Mouse (Mus musculus) thymus, adult 2 months (tissue): Measurements from ENCODE around the gene 1500009C09Rik. TPM values are rescaled to one million over a fixed set of nuclear protein-coding genes. Genes with fewer than 3 reads are reported as not detected.
"Not testable (repeated sequence)": the region's sequence is repeated elsewhere in the genome, so short reads cannot be mapped to it uniquely, and the experiment has no call there.

Source experiments
- DNase-seq: peaks from one replicate; pipeline ENCODE4 v3.0.0; 2021
- H3K27ac ChIP-seq: fragments of 200-500 bp; 2 replicates; pipeline ENCODE4 v1.5.1; 2012; ENCODE audit warnings: low read length, control low read depth; ENCODE audit not compliant: control insufficient read depth, insufficient read depth
- H3K27me3 ChIP-seq: fragments of 200-500 bp; 2 replicates; pipeline ENCODE4 v1.6.1; 2012; ENCODE audit warnings: mild to moderate bottlenecking, low read length, moderate library complexity, mixed read lengths; ENCODE audit not compliant: control insufficient read depth, insufficient read depth
- H3K36me3 ChIP-seq: fragments of 200-500 bp; 2 replicates; pipeline ENCODE4 v1.6.1; 2012; ENCODE audit warnings: mild to moderate bottlenecking, low read length, moderate library complexity; ENCODE audit not compliant: control insufficient read depth, insufficient read depth
- H3K4me1 ChIP-seq: fragments of 200-500 bp; replicated peaks from 2 replicates; pipeline ENCODE4 v1.6.1; 2012; ENCODE audit warnings: low read length; ENCODE audit not compliant: control insufficient read depth, insufficient read depth
- H3K4me3 ChIP-seq: fragments of 200-500 bp; 2 replicates; pipeline ENCODE4 v1.5.1; 2012; ENCODE audit warnings: mild to moderate bottlenecking, low read length, control low read depth, moderate library complexity; ENCODE audit not compliant: control insufficient read depth, insufficient read depth
- CTCF ChIP-seq: fragments of 200-500 bp; IDR thresholded peaks from 2 replicates; pipeline ENCODE4 v1.5.1; 2012; ENCODE audit warnings: mild to moderate bottlenecking, control low read depth, low read length, moderate library complexity, borderline replicate concordance; ENCODE audit not compliant: control insufficient read depth, poor library complexity, insufficient read depth; ENCODE audit errors: extremely low read depth
- POLR2A ChIP-seq: fragments of 200-500 bp; IDR thresholded peaks from 2 replicates; pipeline ENCODE4 v1.6.1; 2012; ENCODE audit warnings: mild to moderate bottlenecking, low read length, control low read depth, moderate library complexity; ENCODE audit not compliant: control insufficient read depth, poor library complexity, insufficient read depth; ENCODE audit errors: extremely low read depth
- WGBS: fragments of 180-500 bp; shearing (Covaris S2); methylation state at CpG from one replicate; pipeline ENCODE4 v1.1.7; 2018; 5-methylcytosine and 5-hydroxymethylcytosine counted together
- polyA plus RNA-seq: library from polyadenylated mRNA; depleted of rRNA; stranded (reverse); fragments of >200 nt; gene quantifications from 2 replicates; pipeline ENCODE4 v1.2.3, GENCODE M21; 2012

1500009C09Rik gene
- polyA plus RNA-seq, 1 experiment = 0.24 TPM

- H3K27me3 ChIP-seq = no peaks in the 10 kb centered on the region
- H3K4me1 ChIP-seq = no peaks in the 10 kb centered on the region
- no peak overlapping the region for H3K27ac ChIP-seq
- TF ChIP-seq CTCF (no peak), POLR2A (no peak)
- no peak for DNase-seq
- no peaks in the 10 kb centered on the region for H3K36me3 ChIP-seq
- H3K4me3 ChIP-seq = no peak overlapping the region
- WGBS = 89% methylated on average over 4 of the region's 4 CpGs
Observed at GRCm38 (mm10) chr15:82232651-82233050, 19.5 kb upstream of the 1500009C09Rik start.

GRCm38 (mm10) chr15:82235661-82236060 lies 16.5 kb upstream of the 1500009C09Rik start:
- DNase-seq = no peak
- H3K4me3 ChIP-seq = no peak overlapping the region
- no peaks in the 10 kb centered on the region for H3K27me3 ChIP-seq
- TF ChIP-seq POLR2A (no peak), CTCF (no peak)
- H3K4me1 ChIP-seq = no peaks in the 10 kb centered on the region
- no peak overlapping the region for H3K27ac ChIP-seq
- H3K36me3 ChIP-seq = no peaks in the 10 kb centered on the region
- WGBS = 61% methylated on average over 10 of the region's 10 CpGs

- no peaks in the 10 kb centered on the region for H3K27me3 ChIP-seq
- DNase-seq = peak; percentile 86
- no peak overlapping the region for H3K27ac ChIP-seq
- WGBS = 39% methylated on average over 5 of the region's 5 CpGs
- TF ChIP-seq CTCF (peak; percentile 98), POLR2A (no peak)
- H3K4me1 ChIP-seq = no peaks in the 10 kb centered on the region
- H3K36me3 ChIP-seq = no peaks in the 10 kb centered on the region
- no peak overlapping the region for H3K4me3 ChIP-seq
Observed at GRCm38 (mm10) chr15:82236565-82236964, 15.6 kb upstream of the 1500009C09Rik start.

- H3K27me3 ChIP-seq = no peaks in the 10 kb centered on the region
- 76% methylated on average over 3 of the region's 3 CpGs for WGBS
- peak overlapping the region; percentile 85; the same call in 1 of the 2 replicates for H3K4me3 ChIP-seq
- H3K27ac ChIP-seq = no peak overlapping the region
- no peak for DNase-seq
- no peak for TF ChIP-seq POLR2A
- no peak for TF ChIP-seq CTCF
- no peaks in the 10 kb centered on the region for H3K36me3 ChIP-seq
- peaks cover 6% of the 10 kb centered on the region for H3K4me1 ChIP-seq
Observed at GRCm38 (mm10) chr15:82243311-82243710, 8.9 kb upstream of the 1500009C09Rik start.

- DNase-seq = no peak
- Histone ChIP-seq H3K27ac (no peak overlapping the region), H3K27me3 (no peaks in the 10 kb centered on the region), H3K4me1 (peaks cover 6% of the 10 kb centered on the region), H3K4me3 (peak overlapping the region; percentile 85), H3K36me3 (no peaks in the 10 kb centered on the region)
- WGBS = 1% methylated on average over 12 of the region's 12 CpGs
- TF ChIP-seq CTCF = no peak
- no peak for TF ChIP-seq POLR2A
Observed at GRCm38 (mm10) chr15:82243742-82244114, 8.5 kb upstream of the 1500009C09Rik start.

GRCm38 (mm10) chr15:82244115-82244804 lies 7.9 kb upstream of the 1500009C09Rik start, which contains the start of gene Cenpm:
Gene Cenpm (minus strand): TSS chr15:82244748.
- Histone ChIP-seq H3K27me3 (no peaks in the 10 kb centered on the region), H3K4me1 (peaks cover 6% of the 10 kb centered on the region), H3K27ac (no peak within 1 kb of the TSS), H3K4me3 (peak within 1 kb of the TSS; percentile 85), H3K36me3 (no peaks in the 10 kb centered on the region)
- under 1% methylated on average over 65 of the region's 65 CpGs for whole genome bisulfite sequencing
- TF ChIP-seq POLR2A (peak; percentile 45), CTCF (0 out of 2 replicates have a peak, but pooled peaks have one; percentile 43)
- peak; percentile 94 for DNase-seq

- H3K27me3 ChIP-seq, H3K36me3 ChIP-seq, DNase-seq, H3K4me1 ChIP-seq, H3K27ac ChIP-seq: not testable (repeated sequence)
- WGBS = 26% methylated on average over 9 of the region's 9 CpGs
- H3K4me3 ChIP-seq = peak overlapping the region; percentile 85
Observed at GRCm38 (mm10) chr15:82244805-82245161, 7.4 kb upstream of the 1500009C09Rik start.
